Mouse (Mus musculus): ENCODE measurements around the gene Ivd.

- TF ChIP-seq EP300 (IDR thresholded peaks at IDR 0.05; ENCODE audit: insufficient read depth, low read depth, low read length) (no peak), CTCF (IDR thresholded peaks at IDR 0.05; ENCODE audit: low read depth, low read length) (no peak), POLR2A (IDR thresholded peaks at IDR 0.05; ENCODE audit: insufficient read depth, low read length) (no peak)
Observed at GRCm38 (mm10) chr2:118838330-118838729, 23.4 kb upstream of the Ivd start.
